Mouse (Mus musculus): ENCODE data around the gene Gm9857.

DNA sequence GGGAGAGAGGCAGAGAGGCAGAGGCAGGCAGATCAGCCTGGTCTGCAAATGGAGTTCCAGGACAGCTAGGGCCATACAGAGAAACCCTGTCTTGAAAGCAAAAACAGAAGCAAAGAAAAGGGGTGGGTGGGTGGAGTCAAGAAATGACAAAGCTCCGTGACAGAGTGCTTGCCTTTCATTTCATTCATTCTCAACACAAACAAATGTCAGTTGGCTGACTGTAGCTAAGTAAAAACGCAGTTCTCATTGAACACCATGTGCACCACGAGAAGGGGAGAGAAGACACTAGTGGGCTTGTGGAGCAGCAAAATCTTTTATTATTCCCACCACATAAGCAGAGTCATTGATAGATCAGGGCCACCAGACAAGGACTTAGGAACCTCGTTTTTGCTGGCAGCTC, 23.4 kb downstream of the Gm9857 start:
- TF ChIP-seq CTCF (IDR thresholded peaks at IDR 0.05; ENCODE audit: borderline replicate concordance, insufficient read depth, low read depth, low read length) (no peak), POLR2A (IDR thresholded peaks at IDR 0.05; ENCODE audit: borderline replicate concordance, insufficient read depth, low read length) (no peak)

Measured in cerebellum, adult 2 months (tissue).